Mouse (Mus musculus): ENCODE measurements around the gene Olah. TPM values are rescaled to one million over a fixed set of nuclear protein-coding genes. Genes with fewer than 3 reads are reported as not detected.

Gene Olah
- total and polyA plus RNA-seq, 3 experiments: 0.39 TPM; not detected in 2

- no peaks in the 10 kb centered on the region for H3K79me2 ChIP-seq (replicated peaks; ENCODE audit: control insufficient read depth, extremely low read depth, insufficient read depth, poor library complexity, severe bottlenecking)
- H3K27me3 ChIP-seq (replicated peaks): no peaks in the 10 kb centered on the region
- H3K4me3 ChIP-seq (replicated peaks in 1 of 3; ENCODE audit: low read depth in 2 of 3, low read length in 2 of 3, poor library complexity in 1 of 3): no peak overlapping the region
- dilution Hi-C loops (cut with MboI; ENCODE audit: extremely low pct_ligation_motif_present, extremely low pct_unique_long_range_greater_than_20kb, low sequenced_read_pairs) (no loop called here), in situ Hi-C loops (cut with MboI; ENCODE audit: low pct_ligation_motif_present, low pct_unique_long_range_greater_than_20kb, low sequenced_read_pairs) (no loop called here)
- H3K4me2 ChIP-seq (ENCODE audit: insufficient read depth, low read depth, poor library complexity, severe bottlenecking): no peak overlapping the region
- no peaks in the 10 kb centered on the region for H3K4me1 ChIP-seq (ENCODE audit: control insufficient read depth in 1 of 2, insufficient read depth in 2 of 2)
- H3K9me3 ChIP-seq (replicated peaks; ENCODE audit: low read length): no peaks in the 10 kb centered on the region
- DNase-seq (ENCODE audit: extremely low read depth): no peak
- no peak overlapping the region for H3K9ac ChIP-seq (ENCODE audit: insufficient read depth, low read depth)
- peaks cover 34 to 68% of the 10 kb centered on the region in 2 experiments for H3K36me3 ChIP-seq (replicated peaks in 1 of 2; ENCODE audit: control insufficient read depth in 1 of 2, insufficient read depth in 1 of 2, low read length in 1 of 2)
- H3K27ac ChIP-seq (ENCODE audit: insufficient read depth, low read depth): no peak overlapping the region
- no peak for TF ChIP-seq PAX5 (IDR thresholded peaks at IDR 0.05; ENCODE audit: low read length)
These were observed 40.9 kb upstream of the Olah start for GRCm38 (mm10) chr2:3437956-3438355.

- H3K4me1 ChIP-seq (ENCODE audit: control insufficient read depth in 1 of 2, insufficient read depth in 2 of 2): no peaks in the 10 kb centered on the region
- H3K9me3 ChIP-seq (replicated peaks; ENCODE audit: low read length): no peaks in the 10 kb centered on the region
- no peak overlapping the region for H3K27ac ChIP-seq (ENCODE audit: insufficient read depth, low read depth)
- H3K9ac ChIP-seq (ENCODE audit: insufficient read depth, low read depth): no peak overlapping the region
- TF ChIP-seq GABPA (IDR thresholded peaks at IDR 0.05; ENCODE audit: insufficient replicate concordance, low read depth, low read length) (no peak), HCFC1 (IDR thresholded peaks at IDR 0.05; ENCODE audit: low read depth, low read length) (no peak), UBTF (IDR thresholded peaks at IDR 0.05; ENCODE audit: low read depth, low read length) (no peak), POLR2AphosphoS2 (IDR thresholded peaks at IDR 0.05; ENCODE audit: low read depth, low read length) (no peak), TCF12 (IDR thresholded peaks at IDR 0.05; ENCODE audit: low read depth, low read length) (no peak), EP300 (IDR thresholded peaks at IDR 0.05; ENCODE audit: low read length) (no peak), NELFE (IDR thresholded peaks at IDR 0.05; ENCODE audit: low read depth, low read length) (no peak), CHD1 (IDR thresholded peaks at IDR 0.05; ENCODE audit: low read depth, low read length) (no peak)
- no peak overlapping the region for H3K4me3 ChIP-seq (replicated peaks in 1 of 3; ENCODE audit: low read depth in 2 of 3, low read length in 2 of 3, poor library complexity in 1 of 3)
- in situ Hi-C loops (cut with MboI; ENCODE audit: low pct_ligation_motif_present, low pct_unique_long_range_greater_than_20kb, low sequenced_read_pairs) (no loop called here), dilution Hi-C loops (cut with MboI; ENCODE audit: extremely low pct_ligation_motif_present, extremely low pct_unique_long_range_greater_than_20kb, low sequenced_read_pairs) (no loop called here)
- DNase-seq (ENCODE audit: extremely low read depth): no peak
- H3K4me2 ChIP-seq (ENCODE audit: insufficient read depth, low read depth, poor library complexity, severe bottlenecking): no peak overlapping the region
- no peaks in the 10 kb centered on the region for H3K27me3 ChIP-seq (replicated peaks)
- H3K36me3 ChIP-seq (replicated peaks in 1 of 2; ENCODE audit: control insufficient read depth in 1 of 2, insufficient read depth in 1 of 2, low read length in 1 of 2): peaks cover 33 to 64% of the 10 kb centered on the region in 2 experiments
- H3K79me2 ChIP-seq (replicated peaks; ENCODE audit: control insufficient read depth, extremely low read depth, insufficient read depth, poor library complexity, severe bottlenecking): no peaks in the 10 kb centered on the region
These were observed 38.5 kb upstream of the Olah start for GRCm38 (mm10) chr2:3435369-3436061.

- TF ChIP-seq TCF12 (IDR thresholded peaks at IDR 0.05; ENCODE audit: low read depth, low read length): no peak
- TF ChIP-seq ZC3H11A (IDR thresholded peaks at IDR 0.05; ENCODE audit: low read depth, low read length): no peak
- no peak for TF ChIP-seq ZMIZ1 (IDR thresholded peaks at IDR 0.05; ENCODE audit: low read depth, low read length)
- TF ChIP-seq ZNF384 (IDR thresholded peaks at IDR 0.05; ENCODE audit: low read depth, low read length): no peak
- TF ChIP-seq CHD1 (IDR thresholded peaks at IDR 0.05; ENCODE audit: low read depth, low read length): no peak
- no peak for TF ChIP-seq USF1 (IDR thresholded peaks at IDR 0.05; ENCODE audit: low read depth, low read length)
- TF ChIP-seq RAD21 (IDR thresholded peaks at IDR 0.05; ENCODE audit: low read depth, low read length): no peak
- TF ChIP-seq SMC3 (IDR thresholded peaks at IDR 0.05; ENCODE audit: low read depth, low read length): no peak
- no peak for TF ChIP-seq CHD2 (IDR thresholded peaks at IDR 0.05; ENCODE audit: low read length)
- TF ChIP-seq JUN (IDR thresholded peaks at IDR 0.05; ENCODE audit: insufficient read depth, low read depth, low read length): no peak
- no peak for TF ChIP-seq USF2 (conservative IDR thresholded peaks at IDR 0.05; ENCODE audit: low read depth, low read length)
- TF ChIP-seq NELFE (IDR thresholded peaks at IDR 0.05; ENCODE audit: low read depth, low read length): no peak
- TF ChIP-seq MAFK (IDR thresholded peaks at IDR 0.05; ENCODE audit: insufficient replicate concordance, low read length): no peak
- TF ChIP-seq MYC (IDR thresholded peaks at IDR 0.05; ENCODE audit: low read depth, low read length): no peak
- TF ChIP-seq SIN3A (IDR thresholded peaks at IDR 0.05; ENCODE audit: low read length): no peak
- TF ChIP-seq HCFC1 (IDR thresholded peaks at IDR 0.05; ENCODE audit: low read depth, low read length): no peak
- dilution Hi-C loops (cut with MboI; ENCODE audit: extremely low pct_ligation_motif_present, extremely low pct_unique_long_range_greater_than_20kb, low sequenced_read_pairs) (no loop called here), in situ Hi-C loops (cut with MboI; ENCODE audit: low pct_ligation_motif_present, low pct_unique_long_range_greater_than_20kb, low sequenced_read_pairs) (no loop called here)
- Histone ChIP-seq H3K36me3 (replicated peaks in 1 of 2; ENCODE audit: control insufficient read depth in 1 of 2, insufficient read depth in 1 of 2, low read length in 1 of 2) (peaks cover 22 to 60% of the 10 kb centered on the region in 2 experiments), H3K4me2 (ENCODE audit: insufficient read depth, low read depth, poor library complexity, severe bottlenecking) (no peak overlapping the region), H3K9me3 (replicated peaks; ENCODE audit: low read length) (no peaks in the 10 kb centered on the region), H3K27ac (ENCODE audit: insufficient read depth, low read depth) (no peak overlapping the region), H3K9ac (ENCODE audit: insufficient read depth, low read depth) (no peak overlapping the region), H3K4me3 (replicated peaks in 1 of 3; ENCODE audit: low read depth in 2 of 3, low read length in 2 of 3, poor library complexity in 1 of 3) (no peak overlapping the region), H3K4me1 (ENCODE audit: control insufficient read depth in 1 of 2, insufficient read depth in 2 of 2) (no peaks in the 10 kb centered on the region), H3K79me2 (replicated peaks; ENCODE audit: control insufficient read depth, extremely low read depth, insufficient read depth, poor library complexity, severe bottlenecking) (no peaks in the 10 kb centered on the region), H3K27me3 (replicated peaks) (no peaks in the 10 kb centered on the region)
- DNase-seq (ENCODE audit: extremely low read depth): no peak
These were observed 33.9 kb upstream of the Olah start for GRCm38 (mm10) chr2:3430956-3431355.

Data from CH12.LX (cell line).